Mouse (Mus musculus): ENCODE measurements around the gene Emilin1.

Gene Emilin1

GRCm38 (mm10) chr5:30908426-30909299 lies 4.5 kb upstream of the Emilin1 start:
- no peak for DNase-seq

DNA sequence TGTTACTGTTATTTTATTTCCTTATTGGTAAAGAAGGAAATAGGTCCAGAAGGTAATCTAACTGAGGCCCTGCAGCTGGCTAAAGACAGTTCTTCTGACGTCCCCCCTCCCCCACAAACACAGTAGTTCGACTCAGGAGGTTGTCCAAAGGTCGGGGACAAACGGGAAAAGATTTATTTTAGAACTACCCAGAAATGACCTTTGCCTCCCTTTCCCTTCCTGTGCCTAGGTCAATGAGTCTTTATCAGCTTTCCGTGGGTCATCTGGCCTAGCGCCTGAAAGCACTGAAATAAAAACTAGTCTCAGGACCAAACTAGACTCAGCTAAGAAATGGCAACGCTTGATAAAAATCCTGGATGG lies 3.9 kb upstream of the Emilin1 start:
- no peak for DNase-seq

GRCm38 (mm10) chr5:30909863-30910262 lies 3.3 kb upstream of the Emilin1 start:
- DNase-seq: no peak

DNA sequence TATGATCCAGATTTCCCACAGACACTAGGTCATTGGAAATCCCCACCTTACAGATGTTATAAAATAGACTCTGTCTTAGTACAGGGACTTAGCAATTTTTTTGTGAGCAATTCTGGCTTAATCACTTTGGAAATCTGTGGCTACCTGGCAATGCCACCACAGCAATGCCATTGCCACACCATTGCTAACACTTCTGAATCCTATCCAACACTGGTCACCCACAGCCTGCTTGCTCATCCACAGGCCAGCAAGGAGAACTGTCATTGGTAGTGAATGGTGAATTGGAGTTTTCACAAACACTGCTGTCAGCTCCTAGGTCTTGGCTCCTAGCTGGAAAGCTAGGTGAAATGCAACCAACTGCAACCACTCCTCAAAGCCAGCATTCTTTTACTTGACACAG lies 2.7 kb upstream of the Emilin1 start:
- DNase-seq: no peak

DNA sequence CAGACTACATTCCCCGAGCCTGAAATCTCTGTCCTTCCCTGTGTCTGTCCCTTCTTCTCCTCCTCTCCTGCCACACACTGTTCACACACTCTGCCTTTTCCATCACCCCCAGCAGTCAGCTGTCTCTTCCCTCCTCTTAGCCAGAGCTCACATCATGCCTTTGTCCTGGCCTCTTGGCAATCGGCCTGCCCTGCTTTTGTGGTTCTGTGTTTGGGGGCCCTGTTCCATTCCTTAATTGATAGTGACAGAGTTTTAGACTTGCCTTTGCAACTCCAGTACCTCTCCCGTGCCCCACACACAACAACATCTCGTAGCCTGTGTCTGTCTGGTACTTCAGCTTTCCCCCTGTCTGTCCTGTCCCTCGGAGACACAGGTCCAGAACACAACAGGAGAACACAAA lies 1.0 kb upstream of the Emilin1 start:
- DNase-seq: no peak

DNA sequence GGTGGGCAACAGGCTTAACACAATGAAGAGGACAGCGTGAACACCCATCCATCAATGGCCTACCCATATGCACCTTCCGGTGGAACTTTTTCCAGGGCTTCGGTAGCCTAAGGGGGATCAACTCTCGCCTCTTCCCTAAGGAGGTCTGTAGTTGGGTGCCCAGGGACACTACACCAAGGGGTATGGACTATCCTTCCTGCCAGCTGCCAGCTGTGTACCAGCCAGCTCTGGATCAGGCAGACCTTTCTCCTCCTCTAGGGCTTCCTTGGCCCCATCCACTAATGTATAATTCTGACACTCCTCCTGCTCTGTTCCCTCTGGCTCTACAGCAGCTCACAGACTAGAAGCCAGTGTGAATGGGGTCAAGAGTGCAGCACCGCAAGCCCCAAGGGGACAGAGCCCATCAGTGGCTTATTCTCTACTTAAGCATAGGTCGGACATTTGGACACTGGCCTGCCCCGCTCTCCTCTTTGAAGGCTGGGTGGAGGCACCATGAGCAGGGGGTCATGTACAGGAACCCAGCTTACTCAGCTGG lies 966 bp downstream of the Emilin1 start:
- peak; percentile 37 for DNase-seq

- peak; percentile 34 for DNase-seq
Measured at GRCm38 (mm10) chr5:30914849-30915248, 1.6 kb downstream of the Emilin1 start.

- DNase-seq: peak; percentile 63
Measured at GRCm38 (mm10) chr5:30915456-30915855, 2.3 kb downstream of the Emilin1 start.

- DNase-seq: peak; percentile 73
Measured at GRCm38 (mm10) chr5:30915974-30916433, 2.8 kb downstream of the Emilin1 start.

DNA sequence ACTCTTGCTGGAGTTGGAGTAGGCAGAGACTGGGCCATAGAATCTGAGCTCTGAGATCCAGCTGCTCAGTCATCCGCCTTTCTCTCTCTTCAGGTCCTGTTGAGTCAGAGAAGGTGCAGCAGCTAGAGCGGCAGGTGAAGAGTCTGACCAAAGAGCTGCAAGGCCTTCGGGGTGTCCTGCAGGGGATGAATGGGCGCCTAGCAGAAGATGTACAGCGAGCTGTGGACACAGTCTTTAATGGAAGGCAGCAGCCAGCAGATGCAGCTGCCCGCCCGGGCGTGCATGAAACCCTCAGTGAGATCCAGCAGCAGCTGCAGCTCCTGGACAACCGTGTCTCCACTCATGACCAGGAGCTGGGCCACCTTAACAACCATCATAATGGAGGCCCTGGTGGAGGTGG lies 3.6 kb downstream of the Emilin1 start:
- no peak for DNase-seq

DNA sequence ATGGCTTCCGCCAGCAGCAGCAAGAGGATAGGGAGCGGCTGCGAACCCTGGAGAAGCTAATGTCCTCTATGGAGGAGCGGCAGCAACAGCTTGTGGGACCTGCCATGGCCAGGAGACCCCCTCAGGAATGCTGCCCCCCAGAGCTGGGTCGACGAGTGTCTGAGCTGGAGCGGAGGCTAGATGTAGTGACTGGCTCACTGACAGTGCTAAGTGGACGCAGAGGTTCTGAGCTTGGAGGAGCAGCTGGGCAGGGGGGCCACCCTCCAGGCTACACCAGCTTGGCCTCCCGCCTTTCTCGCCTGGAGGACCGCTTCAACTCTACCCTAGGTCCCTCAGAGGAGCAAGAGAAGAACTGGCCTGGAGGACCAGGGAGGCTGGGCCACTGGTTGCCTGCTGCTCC lies 4.1 kb downstream of the Emilin1 start:
- no peak for DNase-seq

DNA sequence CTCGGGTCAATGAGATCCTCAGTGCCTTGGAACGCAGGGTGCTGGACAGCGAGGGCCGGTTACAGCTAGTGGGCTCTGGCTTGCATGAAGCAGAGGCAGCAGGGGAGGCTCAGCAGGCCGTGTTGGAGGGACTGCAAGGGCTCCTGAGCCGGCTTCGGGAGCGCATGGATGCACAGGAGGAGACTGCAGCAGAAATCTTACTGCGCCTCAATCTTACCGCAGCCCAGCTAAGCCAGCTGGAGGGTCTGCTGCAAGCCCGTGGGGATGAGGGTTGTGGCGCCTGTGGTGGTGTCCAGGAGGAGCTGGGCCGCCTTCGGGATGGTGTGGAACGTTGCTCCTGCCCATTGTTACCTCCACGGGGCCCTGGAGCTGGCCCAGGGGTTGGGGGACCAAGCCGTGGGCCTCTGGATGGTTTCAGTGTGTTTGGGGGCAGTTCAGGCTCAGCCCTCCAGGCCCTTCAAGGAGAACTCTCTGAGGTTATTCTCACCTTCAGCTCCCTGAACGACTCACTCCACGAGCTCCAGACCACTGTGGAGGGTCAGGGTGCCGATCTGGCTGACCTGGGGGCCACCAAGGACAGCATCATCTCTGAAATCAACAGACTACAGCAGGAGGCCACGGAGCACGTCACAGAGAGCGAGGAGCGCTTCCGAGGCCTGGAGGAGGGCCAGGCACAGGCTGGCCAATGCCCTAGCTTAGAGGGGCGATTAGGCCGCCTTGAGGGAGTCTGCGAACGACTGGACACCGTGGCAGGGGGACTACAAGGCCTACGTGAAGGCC lies 4.9 kb downstream of the Emilin1 start:
- DNase-seq: no peak

GRCm38 (mm10) chr5:30918691-30919090 lies 5.5 kb downstream of the Emilin1 start:
- DNase-seq: no peak

DNA sequence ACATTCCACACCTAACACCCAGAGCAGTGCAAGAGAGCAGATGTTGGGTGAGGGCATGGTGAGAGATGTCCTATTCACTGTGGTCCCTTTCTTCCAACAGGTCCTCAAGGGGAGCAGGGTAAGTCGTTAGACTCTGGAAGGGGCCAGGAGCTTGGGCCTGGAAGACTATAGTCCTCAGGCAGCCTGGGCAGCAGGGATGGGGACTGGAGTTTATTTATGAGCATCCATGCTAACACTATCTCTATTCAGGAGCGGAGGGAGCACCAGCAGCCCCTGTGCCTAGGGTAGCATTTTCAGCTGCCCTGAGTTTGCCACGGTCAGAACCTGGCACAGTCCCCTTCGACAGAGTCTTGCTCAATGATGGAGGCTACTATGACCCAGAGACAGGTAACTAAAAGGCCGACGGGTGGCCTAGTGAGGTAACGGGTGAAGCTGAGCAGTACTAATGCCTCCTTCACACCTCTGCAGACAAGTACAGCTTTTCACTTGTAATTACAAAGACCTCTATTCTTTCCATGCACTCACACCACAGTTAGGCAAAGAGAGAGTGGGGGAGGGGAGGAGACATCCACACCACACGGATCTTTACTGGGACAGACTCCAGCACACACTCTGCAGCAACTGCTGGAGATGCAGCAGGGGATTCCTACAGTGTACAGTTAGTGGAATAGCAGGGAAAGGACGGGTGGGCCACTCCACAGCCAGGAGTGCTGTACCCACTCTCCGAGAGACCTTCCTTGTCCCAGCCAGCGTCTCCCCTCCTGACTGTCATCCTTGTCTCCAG lies 6.8 kb downstream of the Emilin1 start:
- no peak for DNase-seq

GRCm38 (mm10) chr5:30920621-30921020 lies 7.4 kb downstream of the Emilin1 start:
- DNase-seq: no peak

- peak; percentile 93 for DNase-seq
Measured at GRCm38 (mm10) chr5:30921256-30922033, 8.2 kb downstream of the Emilin1 start, which contains the start of gene Khk. Gene Khk, plus strand, starts transcription at chr5:30921431.

DNA sequence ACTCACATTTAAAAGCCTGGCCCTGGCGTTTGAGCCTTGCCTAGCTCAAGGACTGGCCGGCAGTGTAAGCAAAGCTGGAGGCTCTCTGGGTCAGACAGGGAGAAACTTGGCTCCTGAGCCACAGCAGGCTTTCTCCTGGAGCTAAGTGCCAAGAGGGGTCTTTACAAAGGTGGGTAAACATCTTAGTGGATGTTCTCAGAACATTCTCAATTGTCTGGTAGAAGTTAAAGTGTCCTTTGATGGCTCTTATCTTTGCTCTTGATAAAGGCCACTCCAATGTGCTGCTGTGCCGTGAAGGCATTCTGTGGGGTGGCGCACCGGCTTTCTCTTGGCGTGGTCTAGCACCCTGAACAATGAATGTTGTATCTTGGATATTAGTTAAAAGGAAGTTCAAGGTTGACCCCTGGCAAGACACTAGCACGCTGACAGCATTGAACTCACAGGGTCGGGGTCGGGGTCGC lies 9.4 kb downstream of the Emilin1 start:
- DNase-seq: no peak

DNA sequence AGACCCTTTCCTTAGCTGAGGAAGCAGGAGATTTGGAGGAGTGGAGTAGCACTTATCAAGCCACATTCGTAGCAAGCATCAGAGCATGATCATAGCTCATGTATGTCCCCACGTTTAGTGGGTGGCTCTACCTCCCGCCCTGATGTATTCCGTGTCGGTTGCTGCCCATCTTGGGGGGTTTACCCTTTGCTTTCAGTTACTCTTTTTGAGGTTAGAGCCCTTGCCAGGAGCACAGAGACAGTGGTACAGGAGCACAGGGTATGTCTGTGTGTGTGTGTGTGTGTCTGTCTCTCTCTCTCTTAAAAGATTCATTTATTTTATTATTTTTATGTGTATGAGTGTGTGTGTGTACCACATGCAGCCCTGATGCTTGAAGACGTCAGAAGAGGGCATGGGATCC lies 9.9 kb downstream of the Emilin1 start:
- no peak for DNase-seq

DNA sequence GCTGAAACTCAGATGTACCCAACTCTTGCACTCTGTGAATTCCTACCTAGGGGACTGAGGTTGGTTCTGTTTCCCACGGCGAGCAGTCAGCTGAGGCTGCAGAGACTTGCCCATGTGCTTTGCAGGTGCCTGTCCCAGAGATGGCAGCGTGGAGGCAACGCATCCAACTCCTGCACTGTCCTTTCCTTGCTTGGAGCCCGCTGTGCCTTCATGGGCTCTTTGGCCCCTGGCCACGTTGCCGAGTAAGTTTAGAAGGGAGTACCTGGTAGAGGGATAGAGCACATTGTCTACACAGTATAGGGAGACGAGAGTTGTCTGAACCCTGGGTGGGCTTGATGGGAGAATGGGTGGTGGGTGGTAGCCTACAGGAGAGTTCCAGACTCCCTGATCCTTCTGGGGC lies 11.4 kb downstream of the Emilin1 start:
- no peak for DNase-seq

GRCm38 (mm10) chr5:30925217-30925616 lies 12.0 kb downstream of the Emilin1 start:
- DNase-seq: no peak

- DNase-seq: no peak
Measured at GRCm38 (mm10) chr5:30926073-30926472, 12.9 kb downstream of the Emilin1 start.

- no peak for DNase-seq
Measured at GRCm38 (mm10) chr5:30927945-30928529, 14.8 kb downstream of the Emilin1 start.
